Mouse (Mus musculus): ENCODE measurements around the gene Baiap2. TPM values are rescaled to one million over a fixed set of nuclear protein-coding genes. Genes with fewer than 3 reads are reported as not detected.

The Baiap2 gene
- polyA plus RNA-seq, 1 experiment from 2014 or later: 36.5 TPM

- WGBS: 92% methylated on average over 6 of the region's 6 CpGs
- Histone ChIP-seq H3K4me2 (ENCODE audit: low read length) (no peak overlapping the region), H3K4me3 (replicated peaks; ENCODE audit: low read length) (no peak overlapping the region), H3K9ac (replicated peaks; ENCODE audit: low read depth, low read length) (no peak overlapping the region), H3K4me1 (replicated peaks; ENCODE audit: control insufficient read depth, insufficient read depth, low read length) (no peaks in the 10 kb centered on the region), H3K9me3 (ENCODE audit: control insufficient read depth, low read length) (no peaks in the 10 kb centered on the region), H3K27me3 (replicated peaks; ENCODE audit: control insufficient read depth, insufficient read depth, low read length) (no peaks in the 10 kb centered on the region), H3K36me3 (ENCODE audit: control insufficient read depth, insufficient read depth) (peaks cover 3% of the 10 kb centered on the region; the same call in 1 of the 2 replicates), H3K27ac (ENCODE audit: low read length) (no peak overlapping the region)
- ATAC-seq: no peak
These were observed 18.1 kb downstream of the Baiap2 start for GRCm38 (mm10) chr11:119960671-119961070.

GRCm38 (mm10) chr11:119961511-119961910, 18.9 kb downstream of the Baiap2 start:
- Histone ChIP-seq H3K4me2 (ENCODE audit: low read length) (no peak overlapping the region), H3K4me3 (replicated peaks; ENCODE audit: low read length) (no peak overlapping the region), H3K9me3 (ENCODE audit: control insufficient read depth, low read length) (no peaks in the 10 kb centered on the region), H3K4me1 (replicated peaks; ENCODE audit: control insufficient read depth, insufficient read depth, low read length) (no peaks in the 10 kb centered on the region), H3K9ac (replicated peaks; ENCODE audit: low read depth, low read length) (no peak overlapping the region), H3K27ac (ENCODE audit: low read length) (no peak overlapping the region), H3K36me3 (ENCODE audit: control insufficient read depth, insufficient read depth) (peaks cover 3% of the 10 kb centered on the region), H3K27me3 (replicated peaks; ENCODE audit: control insufficient read depth, insufficient read depth, low read length) (no peaks in the 10 kb centered on the region)
- 68% methylated on average over 3 of the region's 3 CpGs for WGBS
- ATAC-seq: no peak

- Histone ChIP-seq H3K36me3 (ENCODE audit: control insufficient read depth, insufficient read depth) (peaks cover 3% of the 10 kb centered on the region), H3K4me3 (replicated peaks; ENCODE audit: low read length) (no peak overlapping the region), H3K27ac (ENCODE audit: low read length) (no peak overlapping the region), H3K9me3 (ENCODE audit: control insufficient read depth, low read length) (no peaks in the 10 kb centered on the region), H3K9ac (replicated peaks; ENCODE audit: low read depth, low read length) (no peak overlapping the region), H3K27me3 (replicated peaks; ENCODE audit: control insufficient read depth, insufficient read depth, low read length) (no peaks in the 10 kb centered on the region), H3K4me2 (ENCODE audit: low read length) (no peak overlapping the region), H3K4me1 (replicated peaks; ENCODE audit: control insufficient read depth, insufficient read depth, low read length) (peaks cover 4% of the 10 kb centered on the region)
- WGBS: 9% methylated on average over 9 of the region's 9 CpGs
- ATAC-seq: no peak
These were observed 22.5 kb downstream of the Baiap2 start for GRCm38 (mm10) chr11:119965053-119965452.

GRCm38 (mm10) chr11:119966294-119966693, 23.7 kb downstream of the Baiap2 start:
- Histone ChIP-seq H3K4me2 (ENCODE audit: low read length) (no peak overlapping the region), H3K27ac (ENCODE audit: low read length) (no peak overlapping the region), H3K4me3 (replicated peaks; ENCODE audit: low read length) (no peak overlapping the region), H3K4me1 (replicated peaks; ENCODE audit: control insufficient read depth, insufficient read depth, low read length) (peaks cover 13% of the 10 kb centered on the region), H3K9ac (replicated peaks; ENCODE audit: low read depth, low read length) (no peak overlapping the region), H3K36me3 (ENCODE audit: control insufficient read depth, insufficient read depth) (no peaks in the 10 kb centered on the region; the same call in 1 of the 2 replicates), H3K9me3 (ENCODE audit: control insufficient read depth, low read length) (no peaks in the 10 kb centered on the region), H3K27me3 (replicated peaks; ENCODE audit: control insufficient read depth, insufficient read depth, low read length) (no peaks in the 10 kb centered on the region)
- ATAC-seq: no peak
- 86% methylated on average over 6 of the region's 6 CpGs for WGBS

DNA sequence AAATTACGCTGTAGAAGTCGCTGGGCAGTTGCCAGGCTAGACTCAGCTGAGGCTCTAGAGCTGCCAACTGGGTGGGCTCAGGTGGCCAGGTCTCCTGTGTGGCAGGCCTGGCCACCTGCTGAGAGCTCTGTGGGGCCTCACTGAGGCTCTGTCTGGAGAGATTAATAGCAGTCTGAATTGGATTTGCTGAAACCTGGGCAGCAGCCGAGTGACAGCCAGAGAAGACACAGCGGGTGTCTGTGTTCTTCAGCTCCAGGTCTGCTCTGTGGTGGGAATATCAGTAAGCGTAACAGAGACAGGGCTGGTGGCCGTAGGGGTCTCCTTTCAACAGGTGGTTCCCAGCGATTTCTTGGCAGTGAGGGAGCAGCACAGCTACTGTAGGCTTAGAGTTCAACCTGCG, 24.8 kb downstream of the Baiap2 start:
- Histone ChIP-seq H3K4me3 (replicated peaks; ENCODE audit: low read length) (no peak overlapping the region), H3K4me2 (ENCODE audit: low read length) (no peak overlapping the region), H3K27ac (ENCODE audit: low read length) (no peak overlapping the region), H3K9ac (replicated peaks; ENCODE audit: low read depth, low read length) (no peak overlapping the region), H3K36me3 (ENCODE audit: control insufficient read depth, insufficient read depth) (no peaks in the 10 kb centered on the region; the same call in 1 of the 2 replicates), H3K4me1 (replicated peaks; ENCODE audit: control insufficient read depth, insufficient read depth, low read length) (peaks cover 13% of the 10 kb centered on the region), H3K9me3 (ENCODE audit: control insufficient read depth, low read length) (no peaks in the 10 kb centered on the region), H3K27me3 (replicated peaks; ENCODE audit: control insufficient read depth, insufficient read depth, low read length) (no peaks in the 10 kb centered on the region)
- no peak for ATAC-seq
- 68% methylated on average over 8 of the region's 8 CpGs for WGBS

DNA sequence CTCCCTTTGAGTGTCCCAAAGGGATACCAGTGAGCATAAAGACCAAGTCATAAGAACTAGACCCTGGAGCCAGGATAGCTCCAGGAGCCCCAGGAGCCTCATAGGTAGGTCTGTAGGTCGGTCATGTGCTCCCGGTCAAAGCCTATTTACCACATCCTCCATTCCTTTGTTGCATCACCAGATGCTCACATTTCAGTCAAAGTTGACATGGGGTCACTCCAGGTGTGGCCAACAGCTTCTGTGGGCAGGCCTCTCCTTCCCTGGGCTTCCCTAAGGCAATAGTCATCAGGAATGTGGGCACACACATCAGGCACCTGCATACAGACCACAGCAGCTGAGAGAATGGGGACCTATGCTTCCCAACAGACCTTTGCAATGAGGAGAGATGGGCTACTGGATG, 25.3 kb downstream of the Baiap2 start:
- ATAC-seq: no peak
- 83% methylated on average over 2 of the region's 2 CpGs for WGBS

GRCm38 (mm10) chr11:119970021-119970851, 27.7 kb downstream of the Baiap2 start:
- 0 out of 2 replicates have a peak, but pooled peaks cover 2% of the 10 kb centered on the region for H3K9me3 ChIP-seq (ENCODE audit: control insufficient read depth, low read length)
- H3K9ac ChIP-seq (replicated peaks; ENCODE audit: low read depth, low read length): no peak overlapping the region
- H3K27me3 ChIP-seq (replicated peaks; ENCODE audit: control insufficient read depth, insufficient read depth, low read length): no peaks in the 10 kb centered on the region
- no peak overlapping the region for H3K4me3 ChIP-seq (replicated peaks; ENCODE audit: low read length)
- peaks cover 13% of the 10 kb centered on the region for H3K4me1 ChIP-seq (replicated peaks; ENCODE audit: control insufficient read depth, insufficient read depth, low read length)
- H3K36me3 ChIP-seq (ENCODE audit: control insufficient read depth, insufficient read depth): no peaks in the 10 kb centered on the region; the same call in none of the 2 replicates
- H3K4me2 ChIP-seq (ENCODE audit: low read length): no peak overlapping the region
- ATAC-seq: peak; percentile 54; the same call in 1 of the 2 replicates
- H3K27ac ChIP-seq (ENCODE audit: low read length): peak overlapping the region; percentile 14; the same call in 1 of the 2 replicates
- WGBS: 22% methylated on average over 12 of the region's 12 CpGs

More for the DNA sequence above, 25.3 kb downstream of the Baiap2 start:
- Histone ChIP-seq H3K27ac (ENCODE audit: low read length) (no peak overlapping the region), H3K4me3 (replicated peaks; ENCODE audit: low read length) (no peak overlapping the region), H3K4me1 (replicated peaks; ENCODE audit: control insufficient read depth, insufficient read depth, low read length) (peaks cover 13% of the 10 kb centered on the region), H3K9me3 (ENCODE audit: control insufficient read depth, low read length) (no peaks in the 10 kb centered on the region), H3K9ac (replicated peaks; ENCODE audit: low read depth, low read length) (no peak overlapping the region), H3K4me2 (ENCODE audit: low read length) (no peak overlapping the region), H3K27me3 (replicated peaks; ENCODE audit: control insufficient read depth, insufficient read depth, low read length) (no peaks in the 10 kb centered on the region), H3K36me3 (ENCODE audit: control insufficient read depth, insufficient read depth) (no peaks in the 10 kb centered on the region; the same call in 1 of the 2 replicates)

DNA sequence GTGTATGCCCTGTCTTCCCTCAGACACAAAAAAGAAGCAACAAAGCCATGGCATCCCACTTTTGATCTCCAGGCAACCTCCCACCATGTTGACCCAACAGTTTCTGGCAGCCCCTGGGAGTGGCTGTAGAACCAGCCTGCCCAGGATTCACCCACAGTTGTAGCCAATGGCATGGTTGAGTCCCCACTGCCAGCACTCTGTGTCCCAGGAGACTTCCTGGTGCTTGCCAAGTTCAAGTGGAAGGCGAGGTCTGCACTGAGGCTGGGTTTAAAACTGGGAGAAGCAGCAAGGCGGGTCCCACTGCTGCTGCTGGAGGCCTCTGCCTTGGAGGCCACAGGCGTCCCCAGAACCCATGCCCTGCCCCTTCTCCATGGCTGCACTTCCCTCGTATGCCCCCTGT, 31.2 kb downstream of the Baiap2 start:
- Histone ChIP-seq H3K4me2 (ENCODE audit: low read length) (no peak overlapping the region), H3K36me3 (ENCODE audit: control insufficient read depth, insufficient read depth) (no peaks in the 10 kb centered on the region; the same call in 1 of the 2 replicates), H3K4me3 (replicated peaks; ENCODE audit: low read length) (no peak overlapping the region), H3K27ac (ENCODE audit: low read length) (no peak overlapping the region), H3K4me1 (replicated peaks; ENCODE audit: control insufficient read depth, insufficient read depth, low read length) (peaks cover 13% of the 10 kb centered on the region), H3K9ac (replicated peaks; ENCODE audit: low read depth, low read length) (no peak overlapping the region), H3K27me3 (replicated peaks; ENCODE audit: control insufficient read depth, insufficient read depth, low read length) (no peaks in the 10 kb centered on the region), H3K9me3 (ENCODE audit: control insufficient read depth, low read length) (0 out of 2 replicates have a peak, but pooled peaks cover 2% of the 10 kb centered on the region)
- no peak for ATAC-seq
- WGBS: 88% methylated on average over 4 of the region's 4 CpGs

DNA sequence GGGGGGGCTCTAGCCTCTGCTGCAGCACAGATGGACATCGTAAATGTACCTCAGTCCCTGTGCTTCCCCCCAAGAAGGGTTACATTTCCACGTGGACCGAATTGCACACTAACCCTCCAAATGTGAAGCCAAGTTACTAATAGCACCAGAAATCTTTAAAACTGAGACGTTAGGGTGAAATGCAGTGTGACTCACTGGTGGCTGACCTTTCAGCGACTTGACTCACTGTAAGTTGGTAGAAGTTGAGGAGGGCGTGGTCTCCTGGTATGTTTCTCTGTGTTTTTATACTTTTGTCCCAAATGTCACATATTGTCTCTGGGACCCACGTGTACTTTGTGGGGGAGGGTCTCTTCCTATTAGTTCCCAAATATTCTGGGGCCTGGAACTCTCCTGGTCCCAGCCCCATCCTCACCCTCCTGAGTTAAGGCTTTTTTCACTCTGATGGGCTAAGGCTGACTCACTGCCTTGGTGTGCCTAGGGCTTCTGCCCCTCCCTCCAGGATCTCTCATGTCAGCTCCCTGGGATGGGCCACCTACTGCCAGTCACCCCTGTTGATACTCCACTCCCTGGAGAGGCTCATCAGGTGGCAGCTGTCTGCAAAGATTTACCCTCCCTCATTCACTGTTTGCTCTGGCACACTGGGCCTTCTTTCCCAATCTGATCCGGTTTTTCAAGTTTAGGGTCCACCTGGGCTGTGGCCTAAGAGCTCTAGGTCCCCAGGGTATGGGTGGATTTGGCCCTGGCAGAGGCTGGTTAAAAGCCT, 33.4 kb downstream of the Baiap2 start:
- ATAC-seq: no peak
- Histone ChIP-seq H3K27me3 (replicated peaks; ENCODE audit: control insufficient read depth, insufficient read depth, low read length) (no peaks in the 10 kb centered on the region), H3K4me1 (replicated peaks; ENCODE audit: control insufficient read depth, insufficient read depth, low read length) (no peaks in the 10 kb centered on the region; the same call in 1 of the 2 replicates), H3K36me3 (ENCODE audit: control insufficient read depth, insufficient read depth) (no peaks in the 10 kb centered on the region; the same call in 1 of the 2 replicates), H3K4me2 (ENCODE audit: low read length) (no peak overlapping the region), H3K4me3 (replicated peaks; ENCODE audit: low read length) (no peak overlapping the region), H3K27ac (ENCODE audit: low read length) (no peak overlapping the region), H3K9ac (replicated peaks; ENCODE audit: low read depth, low read length) (no peak overlapping the region), H3K9me3 (ENCODE audit: control insufficient read depth, low read length) (0 out of 2 replicates have a peak, but pooled peaks cover 2% of the 10 kb centered on the region)
- 88% methylated on average over 8 of the region's 8 CpGs for WGBS
